Mouse (Mus musculus) MEL (cell line): ENCODE data around the gene Ap1m1. TPM values are rescaled to one million over a fixed set of nuclear protein-coding genes. Genes with fewer than 3 reads are reported as not detected.

Experiments
- DNase-seq: peaks from one replicate; pipeline ENCODE4 v3.0.0; 2011; ENCODE audit warnings: low read depth, low spot score
- H3K27ac ChIP-seq: 2 replicates; pipeline ENCODE4 v1.5.1; 2012; ENCODE audit warnings: low read depth, mild to moderate bottlenecking, control low read depth, low read length, moderate library complexity; ENCODE audit not compliant: control insufficient read depth
- H3K27me3 ChIP-seq, 2 experiments: fragments of 150-350 bp in 1 of 2; sonication (generic) in 1 of 2; 2 replicates each; pipeline ENCODE4 v1.6.1; 2012; ENCODE audit warnings: low read length in 2 of 2, mild to moderate bottlenecking in 2 of 2, improper control_type of control experiment in 1 of 2, moderate library complexity in 1 of 2; ENCODE audit not compliant: insufficient read depth in 2 of 2, control insufficient read depth in 1 of 2
- H3K36me3 ChIP-seq, 2 experiments: 2 replicates each; pipeline ENCODE4 v1.6.1; 2012 to 2014; ENCODE audit warnings: low read length in 2 of 2, improper control_type of control experiment in 1 of 2, inconsistent platforms in 1 of 2, mild to moderate bottlenecking in 1 of 2; ENCODE audit not compliant: insufficient read depth in 2 of 2, control insufficient read depth in 1 of 2
- H3K4me1 ChIP-seq, 2 experiments: fragments of 150-350 bp in 1 of 2; sonication (generic) in 1 of 2; 2 replicates each; pipeline ENCODE4 v1.6.1; 2012; ENCODE audit warnings: low read length in 2 of 2, improper control_type of control experiment in 1 of 2, mild to moderate bottlenecking in 1 of 2; ENCODE audit not compliant: insufficient read depth in 2 of 2, control insufficient read depth in 1 of 2
- H3K4me3 ChIP-seq, 2 experiments: fragments of 150-350 bp in 1 of 2; sonication (generic) in 1 of 2; 2 replicates each; pipeline ENCODE4 v1.5.1; 2012; ENCODE audit warnings: low read depth in 2 of 2, low read length in 2 of 2, mild to moderate bottlenecking in 2 of 2, moderate library complexity in 2 of 2, control low read depth in 1 of 2, improper control_type of control experiment in 1 of 2; ENCODE audit not compliant: control insufficient read depth in 1 of 2, insufficient read depth in 1 of 2
- H3K79me2 ChIP-seq: 2 replicates; pipeline ENCODE4 v1.6.1; 2012; ENCODE audit warnings: mild to moderate bottlenecking, low read length, moderate library complexity; ENCODE audit not compliant: control insufficient read depth, poor library complexity, insufficient read depth
- H3K9ac ChIP-seq: 2 replicates; pipeline ENCODE4 v1.6.1; 2012; ENCODE audit warnings: low read depth, mild to moderate bottlenecking, control low read depth, low read length, moderate library complexity; ENCODE audit not compliant: control insufficient read depth, poor library complexity, severe bottlenecking
- H3K9me3 ChIP-seq: fragments of 150-350 bp; sonication (generic); replicated peaks from 2 replicates; pipeline ENCODE4 v1.6.1; 2012; ENCODE audit warnings: mild to moderate bottlenecking, low read length, improper control_type of control experiment, moderate library complexity; ENCODE audit not compliant: insufficient read depth
- BHLHE40 ChIP-seq: IDR thresholded peaks from 2 replicates; pipeline ENCODE4 v1.6.1; 2012; ENCODE audit warnings: low read depth, mild to moderate bottlenecking, inconsistent platforms, low read length, improper control_type of control experiment, borderline replicate concordance
- CHD1 ChIP-seq: IDR thresholded peaks from 2 replicates; pipeline ENCODE4 v1.6.1; 2012; ENCODE audit warnings: low read depth, mild to moderate bottlenecking, inconsistent platforms, low read length, improper control_type of control experiment
- E2F4 ChIP-seq: IDR thresholded peaks from 2 replicates; pipeline ENCODE4 v1.6.1; 2011; ENCODE audit warnings: low read depth, low read length, improper control_type of control experiment, borderline replicate concordance
- GABPA ChIP-seq: IDR thresholded peaks from 2 replicates; pipeline ENCODE4 v1.6.1; 2012; ENCODE audit warnings: low read depth, mild to moderate bottlenecking, inconsistent platforms, low read length, improper control_type of control experiment, moderate library complexity
- GATA1 ChIP-seq: IDR thresholded peaks from 2 replicates; pipeline ENCODE4 v1.6.1; 2011; ENCODE audit warnings: low read depth, low read length, improper control_type of control experiment
- HCFC1 ChIP-seq: IDR thresholded peaks from 2 replicates; pipeline ENCODE4 v1.6.1; 2012; ENCODE audit warnings: low read depth, mild to moderate bottlenecking, inconsistent platforms, low read length, improper control_type of control experiment, moderate library complexity
- KAT2A ChIP-seq: conservative IDR thresholded peaks from 2 replicates; pipeline ENCODE4 v1.6.1; 2012; ENCODE audit warnings: low read depth, low read length, improper control_type of control experiment, inconsistent platforms
- MXI1 ChIP-seq: IDR thresholded peaks from 2 replicates; pipeline ENCODE4 v1.6.1; 2011; ENCODE audit warnings: mild to moderate bottlenecking, low read depth, low read length, improper control_type of control experiment
- MYB ChIP-seq: IDR thresholded peaks from 2 replicates; pipeline ENCODE4 v1.6.1; 2011; ENCODE audit warnings: mild to moderate bottlenecking, low read depth, low read length, improper control_type of control experiment
- MYC ChIP-seq: IDR thresholded peaks from 2 replicates; pipeline ENCODE4 v1.6.1; 2011; ENCODE audit warnings: low read depth, mild to moderate bottlenecking, low read length, improper control_type of control experiment, moderate library complexity
- NELFE ChIP-seq: IDR thresholded peaks from 2 replicates; pipeline ENCODE4 v1.6.1; 2011; ENCODE audit warnings: low read depth, low read length, improper control_type of control experiment
- NRF1 ChIP-seq: IDR thresholded peaks from 2 replicates; pipeline ENCODE4 v1.6.1; 2014; ENCODE audit warnings: low read depth, mild to moderate bottlenecking, inconsistent platforms, low read length, improper control_type of control experiment, moderate library complexity; ENCODE audit not compliant: poor library complexity, insufficient read depth, severe bottlenecking
- POLR2A ChIP-seq, 2 experiments: IDR thresholded peaks; 2 replicates each; pipeline ENCODE4 v1.6.1; 2011 to 2012; ENCODE audit warnings: low read length in 2 of 2, mild to moderate bottlenecking in 2 of 2, control low read depth in 1 of 2, improper control_type of control experiment in 1 of 2, low read depth in 1 of 2, moderate library complexity in 1 of 2; ENCODE audit not compliant: control insufficient read depth in 1 of 2, insufficient read depth in 1 of 2, poor library complexity in 1 of 2
- SIN3A ChIP-seq: IDR thresholded peaks from 2 replicates; pipeline ENCODE4 v1.6.1; 2012; ENCODE audit warnings: low read length, improper control_type of control experiment, inconsistent platforms
- SMC3 ChIP-seq: IDR thresholded peaks from 2 replicates; pipeline ENCODE4 v1.6.1; 2011; ENCODE audit warnings: low read depth, low read length, improper control_type of control experiment
- TAL1 ChIP-seq: IDR thresholded peaks from 2 replicates; pipeline ENCODE4 v1.6.1; 2012; ENCODE audit warnings: mild to moderate bottlenecking, inconsistent platforms, low read length, moderate library complexity, mixed read lengths
- TBP ChIP-seq: IDR thresholded peaks from 2 replicates; pipeline ENCODE4 v1.8.0; 2011; ENCODE audit warnings: low read depth, low read length, improper control_type of control experiment
- TCF12 ChIP-seq: IDR thresholded peaks from 2 replicates; pipeline ENCODE4 v1.6.1; 2014; ENCODE audit warnings: low read depth, mild to moderate bottlenecking, inconsistent platforms, low read length, improper control_type of control experiment, moderate library complexity
- UBTF ChIP-seq: IDR thresholded peaks from 2 replicates; pipeline ENCODE4 v1.6.1; 2012; ENCODE audit warnings: low read depth, mild to moderate bottlenecking, inconsistent platforms, low read length, improper control_type of control experiment, moderate library complexity, borderline replicate concordance; ENCODE audit not compliant: insufficient read depth
- USF1 ChIP-seq: IDR thresholded peaks from 2 replicates; pipeline ENCODE4 v1.6.1; 2014; ENCODE audit warnings: low read depth, mild to moderate bottlenecking, inconsistent platforms, low read length, improper control_type of control experiment, moderate library complexity
- ZC3H11A ChIP-seq: IDR thresholded peaks from 2 replicates; pipeline ENCODE4 v1.6.1; 2012; ENCODE audit warnings: low read depth, mild to moderate bottlenecking, inconsistent platforms, low read length, improper control_type of control experiment
- ZNF384 ChIP-seq: IDR thresholded peaks from 2 replicates; pipeline ENCODE4 v1.6.1; 2012; ENCODE audit warnings: low read depth, mild to moderate bottlenecking, inconsistent platforms, low read length, improper control_type of control experiment
- polyA plus RNA-seq, 2 experiments: library from polyadenylated mRNA; stranded (reverse) in 1 of 2; unstranded in 1 of 2; fragments of >175 nt in 1 of 2; fragments of >200 nt in 1 of 2; gene quantifications; 2 replicates each; pipeline versions ENCODE4 v1.2.1 to v1.2.4; 2012; ENCODE audit warnings: low replicate concordance in 2 of 2, low read depth in 1 of 2; ENCODE audit not compliant: insufficient read length in 2 of 2, insufficient read depth in 1 of 2, missing spikeins in 1 of 2
- total RNA-seq: library from RNA; depleted of rRNA; stranded (reverse); fragments of 300-350 nt; gene quantifications from 2 replicates; pipeline ENCODE4 v1.2.3, GENCODE M21; 2012

Gene Ap1m1
- total and polyA plus RNA-seq, 3 experiments = 47.4 to 117 TPM; not detected in 1

- Histone ChIP-seq H3K36me3 (peaks cover 0 to 11% of the 10 kb centered on the region in 2 experiments; a peak in 2 of 4 replicates), H3K27me3 (no peaks in the 10 kb centered on the region), H3K27ac (no peak overlapping the region), H3K79me2 (no peaks in the 10 kb centered on the region), H3K4me1 (peaks cover 0 to 17% of the 10 kb centered on the region in 2 experiments; a peak in 2 of 4 replicates), H3K9me3 (no peaks in the 10 kb centered on the region), H3K9ac (no peak overlapping the region), H3K4me3 (no peak overlapping the region)
- DNase-seq = no peak
- TF ChIP-seq HCFC1 (no peak), GABPA (no peak), E2F4 (no peak), TAL1 (no peak), SIN3A (no peak), TCF12 (no peak), SMC3 (no peak), NRF1 (no peak), POLR2A (IDR thresholded peaks at IDR 0.05; ENCODE audit: control insufficient read depth in 1 of 2, insufficient read depth in 1 of 2, low read depth in 1 of 2, low read length in 2 of 2, poor library complexity in 1 of 2) (no peak), MYB (no peak), KAT2A (no peak)
Measured at GRCm38 (mm10) chr8:72265342-72265741, 25.5 kb downstream of the Ap1m1 start.

- H3K79me2 ChIP-seq = no peaks in the 10 kb centered on the region
- no peak overlapping the region for H3K27ac ChIP-seq
- no peaks in the 10 kb centered on the region for H3K27me3 ChIP-seq
- no peak overlapping the region for H3K9ac ChIP-seq
- DNase-seq = no peak
- H3K9me3 ChIP-seq = no peaks in the 10 kb centered on the region
- H3K4me1 ChIP-seq = peaks cover 0 to 26% of the 10 kb centered on the region in 2 experiments; a peak in 2 of 4 replicates
- no peak overlapping the region for H3K4me3 ChIP-seq
- H3K36me3 ChIP-seq = peaks cover 0 to 18% of the 10 kb centered on the region in 2 experiments; a peak in 2 of 4 replicates
- TF ChIP-seq TAL1 (no peak), ZNF384 (no peak), MYC (no peak), NELFE (no peak), GABPA (no peak), MXI1 (no peak), UBTF (no peak), USF1 (no peak), CHD1 (no peak), KAT2A (no peak), BHLHE40 (no peak), GATA1 (no peak), TBP (no peak), NRF1 (no peak), ZC3H11A (no peak)
- TF ChIP-seq, all 39 proteins: peak for 0
Measured at GRCm38 (mm10) chr8:72266671-72267070, 26.9 kb downstream of the Ap1m1 start.
